Mouse (Mus musculus) heart, adult 10 weeks (tissue): ENCODE measurements around the gene L3mbtl4. TPM values are rescaled to one million over a fixed set of nuclear protein-coding genes. Genes with fewer than 3 reads are reported as not detected.

Experiments
- polyA plus RNA-seq: library from polyadenylated mRNA; stranded (reverse); fragments of 350-450 nt; fragmentation: Illumina TruSeq; extraction: RNeasy Lipid Tissue Mini Kit (QIAGEN cat#74804); gene quantifications from one replicate; pipeline ENCODE4 v1.2.3, GENCODE M21; 2014; ENCODE audit warnings: low read depth, low replicate concordance

The L3mbtl4 gene
- polyA plus RNA-seq: not detected

DNA sequence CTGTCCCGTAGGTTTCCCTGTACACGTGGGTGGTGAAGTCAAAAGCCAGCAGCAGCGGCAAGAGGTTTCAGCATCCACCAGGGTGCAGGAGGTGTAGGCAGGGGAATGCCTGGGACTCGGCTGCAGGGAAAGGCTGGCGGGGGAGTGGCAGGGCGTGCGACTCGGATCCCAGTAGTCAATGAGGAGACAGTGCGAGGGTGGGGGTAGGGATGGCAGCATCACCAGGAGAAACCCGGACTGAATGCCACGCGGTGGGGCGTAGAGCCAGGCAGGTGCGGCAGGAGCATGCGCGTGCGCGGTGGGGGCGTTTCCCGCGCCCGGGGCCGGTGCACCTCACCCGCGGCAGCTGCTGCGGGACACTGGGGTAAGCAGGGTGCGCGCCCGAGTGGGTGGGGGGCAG is at the start of gene L3mbtl4:
TSS of gene L3mbtl4 (plus strand) at position 271 of the 400 bp plus-strand sequence.

GRCm38 (mm10) chr17:68826323-68826722 is 552.7 kb downstream of the L3mbtl4 start, which contains the start of gene Tmem200c:
TSS of gene Tmem200c (plus strand) at chr17:68826623.

